Mouse (Mus musculus) bone marrow macrophage, adult 2 months (primary cell): ENCODE data around the gene Clp1. TPM values are rescaled to one million over a fixed set of nuclear protein-coding genes. Genes with fewer than 3 reads are reported as not detected.
A peak's percentile ranks its signal among the peaks of the same experiment; 100 is the strongest.

Experiments used
- H3K27ac ChIP-seq: 2 replicates; pipeline ENCODE4 v1.5.1; 2012; ENCODE audit warnings: low read depth, low read length; ENCODE audit not compliant: insufficient read depth
- H3K4me1 ChIP-seq: 2 replicates; pipeline ENCODE4 v1.6.1; 2012; ENCODE audit warnings: low read length; ENCODE audit not compliant: control insufficient read depth, insufficient read depth
- H3K4me3 ChIP-seq: 2 replicates; pipeline ENCODE4 v1.5.1; 2012; ENCODE audit warnings: mild to moderate bottlenecking, low read length, moderate library complexity; ENCODE audit not compliant: insufficient read depth
- CTCF ChIP-seq: IDR thresholded peaks from 2 replicates; pipeline ENCODE4 v1.5.1; 2012; ENCODE audit warnings: low read depth, mild to moderate bottlenecking, low read length, moderate library complexity
- POLR2A ChIP-seq: IDR thresholded peaks from 2 replicates; pipeline ENCODE4 v1.6.1; 2012; ENCODE audit warnings: mild to moderate bottlenecking, low read depth, low read length, borderline replicate concordance
- polyA plus RNA-seq: library from polyadenylated mRNA; stranded (reverse); fragments of >200 nt; gene quantifications from 2 replicates; pipeline ENCODE4 v1.2.4, GENCODE M21; 2012; ENCODE audit not compliant: missing spikeins, insufficient read depth, insufficient read length

Gene Clp1
- polyA plus RNA-seq, 1 experiment: 16.6 TPM

DNA sequence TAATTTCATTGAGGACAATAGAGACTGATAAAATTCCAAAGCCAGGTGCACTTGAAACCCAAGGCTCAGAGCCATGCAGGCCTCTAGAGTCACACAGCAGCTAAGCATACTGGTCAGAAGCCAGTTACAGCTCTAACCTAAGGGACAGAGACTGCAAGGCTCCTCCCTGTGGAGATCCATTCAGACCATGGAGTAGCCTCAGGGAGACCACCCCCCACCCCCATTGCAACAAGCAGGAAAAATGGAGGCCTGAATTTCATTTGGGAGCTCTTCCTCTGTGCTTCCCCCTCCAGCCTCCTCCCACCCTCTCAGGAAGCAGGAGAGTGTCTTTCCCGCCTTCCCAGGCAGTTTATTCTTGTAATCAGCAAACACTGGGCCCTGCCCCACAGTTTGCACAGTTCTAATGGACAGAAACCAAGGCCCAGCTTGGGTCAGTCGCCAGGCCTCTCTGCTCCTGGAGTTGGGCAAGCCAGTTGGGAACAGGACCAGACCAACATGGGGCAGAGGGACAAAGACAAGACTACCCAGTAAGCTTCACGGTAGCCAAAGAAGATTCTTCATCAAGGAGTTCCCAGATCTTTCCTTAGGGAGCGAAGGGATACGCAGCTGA lies 14.8 kb upstream of the Clp1 start:
- H3K4me1 ChIP-seq: peaks cover 8% of the 10 kb centered on the region
- H3K4me3 ChIP-seq: no peak overlapping the region
- no peak overlapping the region for H3K27ac ChIP-seq
- no peak for TF ChIP-seq POLR2A
- no peak for TF ChIP-seq CTCF

GRCm38 (mm10) chr2:84740608-84741333 lies 13.6 kb upstream of the Clp1 start:
- no peak overlapping the region for H3K27ac ChIP-seq
- H3K4me3 ChIP-seq: no peak overlapping the region
- TF ChIP-seq CTCF (no peak), POLR2A (no peak)
- peaks cover 8% of the 10 kb centered on the region for H3K4me1 ChIP-seq

DNA sequence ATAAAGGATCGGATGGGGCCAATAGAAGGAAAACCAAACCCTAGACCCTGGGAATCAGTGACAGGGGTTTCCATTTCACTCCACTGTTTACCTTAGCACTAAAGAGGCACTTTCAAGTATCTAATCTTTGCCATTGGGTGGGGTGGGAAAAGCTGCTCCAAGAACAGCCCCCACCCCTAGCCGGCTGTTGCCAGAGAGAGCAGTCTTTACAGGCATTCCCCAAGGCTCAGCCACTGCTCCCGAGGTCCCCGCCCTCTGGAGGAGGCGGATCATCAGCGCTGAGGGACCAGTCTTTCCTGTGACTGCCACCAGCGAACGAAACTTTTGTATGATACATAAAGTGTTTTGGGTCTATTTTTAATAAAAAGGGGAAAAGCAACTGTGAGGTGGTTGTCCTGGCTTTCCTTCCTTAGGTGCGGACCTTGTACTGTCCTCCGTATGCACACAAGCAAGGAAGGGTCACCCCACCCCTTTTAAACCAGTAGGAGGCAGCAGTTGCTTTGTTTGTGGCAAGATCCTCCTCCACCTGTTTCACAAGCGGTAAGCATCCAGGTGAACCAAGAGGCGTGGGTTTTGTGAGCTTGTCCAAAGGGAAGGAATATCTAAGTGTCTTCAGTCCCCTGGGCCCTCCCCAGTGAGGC lies 11.2 kb upstream of the Clp1 start:
- H3K27ac ChIP-seq: no peak overlapping the region
- TF ChIP-seq POLR2A (no peak), CTCF (no peak)
- peaks cover 18% of the 10 kb centered on the region for H3K4me1 ChIP-seq
- H3K4me3 ChIP-seq: no peak overlapping the region

- Histone ChIP-seq H3K4me3 (no peak overlapping the region), H3K4me1 (peaks cover 20% of the 10 kb centered on the region), H3K27ac (no peak overlapping the region)
- TF ChIP-seq CTCF (no peak), POLR2A (no peak)
These were observed 10.3 kb upstream of the Clp1 start for GRCm38 (mm10) chr2:84737451-84737925.

DNA sequence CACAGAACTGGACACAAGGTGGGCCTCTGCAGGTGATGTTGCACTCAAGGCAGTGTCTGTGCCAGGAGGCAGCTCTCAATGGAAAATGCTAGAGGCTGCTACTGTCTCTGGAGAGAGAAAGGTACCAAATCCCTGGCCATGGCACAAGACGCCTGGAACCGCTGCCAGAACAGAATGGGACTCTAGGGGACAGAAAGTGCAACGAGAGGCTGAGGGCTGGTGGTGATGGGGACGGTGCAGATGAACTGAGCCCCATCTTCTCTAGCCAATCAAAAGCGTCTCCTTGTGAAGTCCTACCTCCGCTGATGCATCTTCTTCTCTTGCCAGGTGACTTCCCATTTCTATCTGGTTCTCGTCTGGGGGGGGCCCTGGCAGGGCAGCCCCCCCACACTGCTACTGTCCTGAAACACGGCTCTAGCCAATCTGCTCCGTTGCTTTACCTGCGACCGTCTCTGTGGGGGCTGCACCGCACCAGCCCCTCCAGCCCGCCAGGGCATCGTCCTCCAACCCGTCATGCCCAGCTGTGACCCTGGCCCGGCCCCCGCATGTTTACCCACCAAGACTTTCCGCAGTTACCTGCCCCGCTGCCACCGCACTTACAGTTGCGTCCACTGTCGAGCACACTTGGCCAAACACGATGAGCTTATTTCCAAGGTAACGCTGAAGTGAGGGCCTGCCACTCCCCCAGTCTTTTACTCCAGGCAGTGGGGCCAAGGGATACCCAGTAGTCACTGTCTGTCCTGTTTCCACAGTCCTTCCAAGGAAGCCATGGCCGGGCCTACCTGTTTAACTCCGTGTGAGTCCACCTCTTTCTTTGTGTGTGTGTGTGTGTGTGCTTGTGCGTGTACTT lies 9.4 kb upstream of the Clp1 start:
- TF ChIP-seq CTCF: no peak
- TF ChIP-seq POLR2A: no peak
- no peak overlapping the region for H3K4me3 ChIP-seq
- no peak overlapping the region for H3K27ac ChIP-seq
- H3K4me1 ChIP-seq: peaks cover 20% of the 10 kb centered on the region

DNA sequence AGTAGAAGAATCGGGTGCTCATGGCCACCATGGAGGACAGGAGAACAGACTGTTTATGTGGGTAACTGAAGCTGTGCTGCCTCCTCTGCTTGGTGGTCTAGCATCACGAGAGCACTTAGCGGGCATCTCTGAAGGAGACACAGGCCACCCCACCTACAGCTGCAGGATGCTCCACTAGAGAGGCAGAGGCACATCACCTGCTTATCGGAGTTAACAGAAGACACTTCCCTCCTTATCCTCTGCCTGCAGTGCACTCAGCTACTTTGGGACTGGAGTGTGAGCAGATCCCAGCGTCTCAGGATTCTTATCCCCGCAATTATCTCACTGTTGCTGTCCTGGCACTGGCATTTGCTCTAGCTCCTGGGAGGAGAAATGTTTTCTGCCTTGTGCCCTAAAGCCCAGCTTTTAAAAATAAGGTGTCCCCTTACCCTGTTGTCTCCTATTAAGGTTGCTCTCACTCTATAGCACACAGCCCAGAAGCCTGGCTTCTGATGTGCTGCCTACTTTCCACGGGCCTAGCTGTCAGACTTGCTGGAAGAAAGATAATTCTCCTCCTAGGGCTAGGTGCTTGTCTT lies 8.3 kb upstream of the Clp1 start:
- H3K4me3 ChIP-seq: no peak overlapping the region
- TF ChIP-seq CTCF (no peak), POLR2A (no peak)
- no peak overlapping the region for H3K27ac ChIP-seq
- H3K4me1 ChIP-seq: peaks cover 20% of the 10 kb centered on the region

DNA sequence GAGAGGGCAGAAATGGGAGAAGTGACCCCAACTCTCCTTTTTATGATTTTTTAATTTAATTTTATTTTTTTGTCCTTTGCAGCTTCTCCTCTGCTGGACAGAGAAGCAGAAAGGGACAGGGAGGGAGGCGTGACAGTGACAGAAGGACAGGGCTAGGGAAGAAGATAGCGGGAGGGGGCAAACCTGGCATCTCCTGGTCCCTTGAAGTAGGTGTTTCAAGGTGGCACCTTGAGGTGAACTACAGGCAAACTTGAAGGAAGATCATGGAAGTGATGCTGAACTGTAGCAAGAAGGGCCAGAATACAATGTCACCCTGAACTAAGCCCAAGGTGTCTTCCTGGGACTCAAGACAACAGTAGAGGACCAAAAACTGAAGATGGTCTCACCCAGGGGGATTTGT lies 7.8 kb upstream of the Clp1 start:
- TF ChIP-seq CTCF (no peak), POLR2A (no peak)
- Histone ChIP-seq H3K27ac (no peak overlapping the region), H3K4me3 (peak overlapping the region; percentile 41; the same call in 1 of the 2 replicates), H3K4me1 (peaks cover 20% of the 10 kb centered on the region)

DNA sequence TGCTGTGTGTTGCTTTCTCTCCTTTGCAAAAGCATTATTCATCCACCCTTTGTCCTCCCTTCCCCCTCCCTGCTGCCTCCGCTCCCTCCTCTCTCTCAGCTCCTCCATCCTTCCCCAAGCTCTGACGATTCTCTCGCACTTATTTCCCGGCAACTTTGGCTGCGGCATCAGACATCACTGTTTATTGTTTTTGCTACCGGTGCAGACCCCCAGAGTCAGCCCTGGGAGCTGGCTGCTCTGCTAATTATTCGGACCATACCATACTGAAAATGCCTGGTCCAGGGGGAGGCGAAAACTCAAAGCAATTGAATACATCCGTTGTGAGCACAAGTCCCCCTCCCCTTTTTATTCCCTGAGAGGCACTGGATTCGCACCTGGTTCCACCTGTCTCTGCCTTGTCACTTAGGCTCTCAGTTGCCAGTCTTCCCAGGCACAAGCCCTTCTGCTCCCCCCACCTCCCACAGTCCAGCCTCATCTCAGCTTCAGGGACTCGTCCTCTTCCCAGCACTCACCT lies 7.3 kb upstream of the Clp1 start:
- peaks cover 16% of the 10 kb centered on the region for H3K4me1 ChIP-seq
- peak overlapping the region; percentile 41 for H3K4me3 ChIP-seq

DNA sequence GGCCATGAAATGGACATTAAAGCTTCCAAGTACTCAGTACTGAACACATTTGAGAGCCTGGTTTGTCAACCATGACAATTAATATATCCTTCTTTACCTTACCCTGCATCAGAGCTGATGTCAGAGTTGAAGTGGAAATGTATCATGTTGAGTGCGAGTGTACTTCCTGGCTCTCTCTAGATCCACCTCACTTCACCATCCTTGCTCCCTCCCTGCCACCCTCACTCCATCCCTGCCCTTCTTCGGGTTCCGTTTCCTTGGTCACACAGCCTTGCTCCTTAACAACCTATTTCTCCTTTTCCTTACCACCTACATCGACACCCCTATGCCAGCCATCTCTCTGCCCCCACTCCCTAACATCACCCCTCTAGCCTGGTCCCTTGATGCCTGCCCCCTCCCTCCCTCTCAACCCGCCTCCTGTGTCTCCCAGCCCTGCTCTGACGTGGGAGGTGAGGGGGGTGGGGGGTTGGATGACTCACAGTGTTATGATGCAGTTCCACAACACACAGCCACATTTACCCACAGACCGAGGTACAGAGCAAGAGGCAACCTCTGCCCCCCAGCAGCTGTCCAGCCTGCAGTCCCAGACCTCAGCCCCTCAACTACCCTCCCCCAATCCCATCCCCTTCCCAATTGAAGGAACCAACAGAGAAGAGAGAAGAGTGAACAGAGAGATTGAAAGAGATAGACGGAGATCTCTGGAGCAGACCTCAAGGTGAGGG lies 6.6 kb upstream of the Clp1 start, which contains the start of gene Ypel4:
TSS of gene Ypel4 (plus strand) at position 480 of the 722 bp plus-strand sequence.
- TF ChIP-seq POLR2A (no peak), CTCF (no peak)
- Histone ChIP-seq H3K27ac (no peak within 1 kb of the TSS), H3K4me3 (peak within 1 kb of the TSS; percentile 41), H3K4me1 (peaks cover 13% of the 10 kb centered on the region)

More for the DNA sequence above, 7.3 kb upstream of the Clp1 start:
- TF ChIP-seq POLR2A: no peak
- no peak for TF ChIP-seq CTCF
- H3K27ac ChIP-seq: no peak overlapping the region
